Mouse (Mus musculus) embryonic facial prominence, embryonic 10.5 days (tissue): ENCODE data around the gene Slc50a1. TPM values are rescaled to one million over a fixed set of nuclear protein-coding genes. Genes with fewer than 3 reads are reported as not detected.

Experiments
- DNase-seq: peaks from one replicate; pipeline ENCODE4 v3.0.0-alpha.2; 2017; ENCODE audit warnings: low spot score
- H3K27ac ChIP-seq: fragments of 300-500 bp; sonication (generic); replicated peaks from 2 replicates; pipeline ENCODE4 v1.5.1; 2016; ENCODE audit warnings: mild to moderate bottlenecking
- H3K27me3 ChIP-seq: fragments of 300-500 bp; sonication (generic); replicated peaks from 2 replicates; pipeline ENCODE4 v1.6.1; 2016; ENCODE audit warnings: low read depth, mild to moderate bottlenecking; ENCODE audit not compliant: poor library complexity, severe bottlenecking
- H3K36me3 ChIP-seq: fragments of 300-500 bp; sonication (generic); replicated peaks from 2 replicates; pipeline ENCODE4 v1.6.1; 2016; ENCODE audit warnings: mild to moderate bottlenecking, moderate library complexity
- H3K4me1 ChIP-seq: fragments of 300-500 bp; sonication (generic); 2 replicates; pipeline ENCODE4 v1.6.1; 2016
- H3K4me3 ChIP-seq: fragments of 300-500 bp; sonication (generic); 2 replicates; pipeline ENCODE4 v1.5.1; 2016; ENCODE audit warnings: mild to moderate bottlenecking, moderate library complexity
- H3K9me3 ChIP-seq: fragments of 300-500 bp; sonication (generic); 2 replicates; pipeline ENCODE4 v1.6.1; 2016; ENCODE audit warnings: mild to moderate bottlenecking
- WGBS: fragments of 180-500 bp; shearing (Covaris S2); methylation state at CpG from one replicate; pipeline ENCODE4 v1.1.7; 2016; 5-methylcytosine and 5-hydroxymethylcytosine counted together
- polyA plus RNA-seq: library from polyadenylated mRNA; unstranded; fragments of >200 nt; fragmentation: Nextera tagmentation; extraction: Ambion mirVana; gene quantifications from 2 replicates; pipeline ENCODE4 v1.2.1, GENCODE M21; 2016

The Slc50a1 gene
- polyA plus RNA-seq, 1 experiment from 2014 or later = 34.2 TPM

DNA sequence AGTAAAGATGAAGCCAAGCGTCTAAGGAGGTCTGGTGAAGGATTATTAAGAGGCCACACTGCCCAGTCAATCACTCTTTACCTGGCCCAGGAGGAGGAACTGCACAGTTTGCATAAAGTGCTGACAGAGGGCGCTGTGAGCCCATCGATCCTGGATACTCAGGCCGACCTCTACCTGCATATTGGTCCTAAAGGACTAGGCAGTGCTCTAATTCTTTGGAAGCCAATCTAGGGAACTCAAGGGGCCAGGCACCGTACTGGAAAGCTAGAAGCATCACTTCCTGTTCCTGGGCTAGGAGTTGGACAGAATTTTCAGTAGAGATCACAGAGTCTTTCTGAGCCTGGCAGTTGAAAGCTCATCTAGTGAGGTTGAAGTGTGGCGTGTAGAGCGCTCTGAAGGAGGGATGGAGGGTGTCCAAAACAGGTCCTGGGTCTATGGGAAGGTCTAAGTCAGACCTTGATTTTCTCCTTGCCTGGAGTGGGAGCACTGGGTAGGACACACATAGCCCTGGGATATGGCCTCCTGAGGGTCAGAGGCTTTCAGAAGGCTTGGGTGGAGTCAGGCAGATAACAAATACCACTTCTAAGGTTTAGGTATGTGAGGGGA, 19.8 kb downstream of the Slc50a1 start:
- Histone ChIP-seq H3K4me3 (no peak overlapping the region), H3K27me3 (peaks cover 19% of the 10 kb centered on the region), H3K4me1 (peaks cover 49% of the 10 kb centered on the region), H3K36me3 (peaks cover 25% of the 10 kb centered on the region), H3K9me3 (no peaks in the 10 kb centered on the region), H3K27ac (no peak overlapping the region; the same call in 1 of the 2 replicates)
- 18% methylated on average over 7 of the region's 7 CpGs for WGBS
- DNase-seq = peak; percentile 64

DNA sequence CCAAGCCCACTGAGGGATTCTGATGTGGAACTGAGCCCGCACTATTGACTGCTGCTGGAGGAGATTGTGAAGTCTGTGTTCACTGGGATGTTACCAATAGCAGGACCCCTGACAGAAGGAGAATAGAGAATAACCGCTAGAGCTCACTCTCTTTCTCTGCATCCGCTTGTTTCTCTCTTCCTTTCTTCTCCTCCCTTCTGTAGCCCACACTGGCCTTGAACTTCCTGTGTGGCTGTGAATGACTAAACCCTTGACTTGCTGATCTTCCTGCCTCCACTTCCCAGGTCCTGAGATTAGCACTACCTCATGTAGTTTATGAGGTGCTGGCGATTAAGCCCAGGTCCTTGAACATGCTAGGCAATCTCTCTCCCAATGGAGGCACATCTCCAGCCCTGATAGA, 22.9 kb downstream of the Slc50a1 start:
- peaks cover 75% of the 10 kb centered on the region for H3K4me1 ChIP-seq
- WGBS = 92% methylated on average over 4 of the region's 4 CpGs
- peaks cover 36% of the 10 kb centered on the region for H3K27me3 ChIP-seq

DNA sequence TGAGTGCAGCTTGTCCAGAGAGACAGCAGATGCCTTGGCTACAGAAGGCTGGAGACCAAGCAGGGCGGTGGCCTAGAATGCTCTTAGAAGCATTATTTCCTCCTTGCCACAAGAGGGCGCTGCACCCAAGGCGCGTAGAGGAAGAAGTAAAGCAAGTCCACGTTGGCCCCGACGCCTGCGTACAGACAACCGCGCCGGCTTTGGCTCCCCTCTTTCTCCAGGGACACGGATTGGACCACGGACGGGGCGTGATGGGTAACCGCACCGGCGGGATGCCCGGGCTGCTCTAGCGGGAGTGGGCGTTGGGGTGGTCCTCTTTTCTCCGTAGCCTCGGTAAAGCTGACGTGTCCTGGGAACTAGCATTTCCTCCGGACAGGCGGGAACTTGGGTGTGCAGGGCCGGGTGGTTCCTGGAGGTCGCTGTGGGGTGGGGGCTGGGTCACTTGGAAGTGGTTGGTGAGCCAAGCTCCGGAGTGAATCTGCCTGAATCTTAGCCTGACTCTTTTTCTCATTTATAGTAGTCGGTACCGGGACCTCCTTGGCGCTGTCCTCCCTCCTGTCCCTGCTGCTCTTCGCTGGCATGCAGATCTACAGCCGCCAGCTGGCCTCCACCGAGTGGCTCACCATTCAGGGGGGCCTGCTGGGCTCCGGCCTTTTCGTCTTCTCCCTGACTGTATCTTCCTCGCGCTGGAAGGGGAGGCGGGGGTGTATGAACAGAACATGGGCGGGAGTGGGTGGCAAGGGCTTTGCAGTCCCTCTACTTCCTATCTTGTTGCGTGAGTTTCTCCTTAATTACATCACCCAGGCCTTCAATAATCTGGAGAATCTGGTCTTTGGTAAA, 23.9 kb downstream of the Slc50a1 start, which contains the start of gene Trim46:
TSS of gene Trim46 (minus strand) at position 49 of the 840 bp plus-strand sequence.
- Histone ChIP-seq H3K9me3 (no peaks in the 10 kb centered on the region), H3K4me3 (peak within 1 kb of the TSS; percentile 68), H3K4me1 (peaks cover 65% of the 10 kb centered on the region), H3K27me3 (peaks cover 30% of the 10 kb centered on the region), H3K36me3 (peaks cover 29% of the 10 kb centered on the region), H3K27ac (peak within 1 kb of the TSS; percentile 88)
- under 1% methylated on average over 42 of the region's 42 CpGs for WGBS
- DNase-seq = peak; percentile 91

More for the DNA sequence above, 22.9 kb downstream of the Slc50a1 start:
- H3K27ac ChIP-seq = no peak overlapping the region
- no peaks in the 10 kb centered on the region for H3K9me3 ChIP-seq
- DNase-seq = no peak
- H3K36me3 ChIP-seq = peaks cover 25% of the 10 kb centered on the region
- peak overlapping the region; percentile 68 for H3K4me3 ChIP-seq

DNA sequence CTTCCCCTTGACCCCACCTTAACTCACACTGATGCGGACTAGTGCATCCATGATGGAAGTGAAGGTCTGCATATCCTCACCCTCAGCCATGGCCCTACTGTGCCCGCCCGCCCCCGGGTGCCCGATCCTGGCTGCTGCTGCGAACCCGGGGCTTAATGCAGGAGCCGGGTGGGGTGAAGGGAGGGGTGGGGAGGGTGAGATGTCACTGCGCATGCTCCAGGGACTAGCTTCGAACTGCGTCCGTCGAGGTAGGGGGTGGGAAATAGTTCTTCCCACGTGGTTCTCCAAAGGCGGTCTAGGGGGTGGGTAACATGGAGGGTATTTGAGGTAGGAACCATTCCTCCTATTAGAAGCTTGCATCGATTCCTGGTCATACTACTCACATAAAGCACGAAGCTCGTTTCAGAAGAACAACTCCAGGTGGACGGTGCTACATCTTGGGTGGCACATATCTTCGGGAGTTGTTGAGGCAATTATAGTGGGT, 24.6 kb downstream of the Slc50a1 start, which contains the start of gene Krtcap2:
TSS of gene Krtcap2 (plus strand) at position 279 of the 484 bp plus-strand sequence.
- Histone ChIP-seq H3K9me3 (no peaks in the 10 kb centered on the region), H3K4me3 (peak within 1 kb of the TSS; percentile 68), H3K36me3 (peaks cover 29% of the 10 kb centered on the region), H3K27me3 (peaks cover 30% of the 10 kb centered on the region), H3K27ac (peak within 1 kb of the TSS; percentile 88), H3K4me1 (peaks cover 57% of the 10 kb centered on the region)
- 3% methylated on average over 20 of the region's 20 CpGs for WGBS
- peak; percentile 56 for DNase-seq

DNA sequence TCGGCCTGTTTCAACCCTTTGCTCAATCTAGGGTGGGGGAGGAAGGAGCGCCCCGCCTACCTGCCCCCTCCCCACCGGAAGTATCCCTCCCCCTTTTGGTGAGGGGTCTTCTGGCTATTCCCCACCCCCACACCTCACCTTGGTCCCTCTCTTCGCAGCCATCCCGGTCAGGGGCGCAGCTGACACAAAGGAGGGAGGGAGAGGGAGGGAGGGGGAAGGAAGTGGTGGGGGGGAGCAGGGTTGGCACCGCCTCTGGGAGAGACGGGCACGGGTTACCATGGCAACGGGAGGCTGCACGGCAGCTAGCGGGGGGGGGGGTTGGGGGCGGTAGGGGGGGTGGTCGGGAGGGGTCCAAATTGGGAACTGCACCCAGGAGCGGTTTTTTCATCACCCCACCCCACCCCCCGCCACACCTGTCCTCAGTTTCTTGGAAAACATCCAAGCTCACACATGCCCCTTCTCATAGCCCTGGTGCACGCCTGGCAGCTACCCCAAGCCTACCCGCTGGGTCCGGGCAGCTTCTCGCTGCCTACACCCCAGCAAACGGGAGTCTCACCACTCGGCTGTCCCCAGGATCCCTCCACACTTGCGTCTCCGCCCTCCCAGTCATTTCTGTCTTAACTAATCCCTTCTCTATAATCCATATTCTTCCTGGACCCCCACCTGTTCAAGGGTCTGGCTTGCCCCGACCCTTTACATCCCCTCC, 25.2 kb downstream of the Slc50a1 start:
- H3K4me1 ChIP-seq = peaks cover 51% of the 10 kb centered on the region
- 2% methylated on average over 25 of the region's 26 CpGs for WGBS
- peak; percentile 68 for DNase-seq
- H3K27ac ChIP-seq = peak overlapping the region; percentile 88
- no peaks in the 10 kb centered on the region for H3K9me3 ChIP-seq
- peak overlapping the region; percentile 68 for H3K4me3 ChIP-seq
- H3K36me3 ChIP-seq = peaks cover 29% of the 10 kb centered on the region
- H3K27me3 ChIP-seq = peaks cover 30% of the 10 kb centered on the region

DNA sequence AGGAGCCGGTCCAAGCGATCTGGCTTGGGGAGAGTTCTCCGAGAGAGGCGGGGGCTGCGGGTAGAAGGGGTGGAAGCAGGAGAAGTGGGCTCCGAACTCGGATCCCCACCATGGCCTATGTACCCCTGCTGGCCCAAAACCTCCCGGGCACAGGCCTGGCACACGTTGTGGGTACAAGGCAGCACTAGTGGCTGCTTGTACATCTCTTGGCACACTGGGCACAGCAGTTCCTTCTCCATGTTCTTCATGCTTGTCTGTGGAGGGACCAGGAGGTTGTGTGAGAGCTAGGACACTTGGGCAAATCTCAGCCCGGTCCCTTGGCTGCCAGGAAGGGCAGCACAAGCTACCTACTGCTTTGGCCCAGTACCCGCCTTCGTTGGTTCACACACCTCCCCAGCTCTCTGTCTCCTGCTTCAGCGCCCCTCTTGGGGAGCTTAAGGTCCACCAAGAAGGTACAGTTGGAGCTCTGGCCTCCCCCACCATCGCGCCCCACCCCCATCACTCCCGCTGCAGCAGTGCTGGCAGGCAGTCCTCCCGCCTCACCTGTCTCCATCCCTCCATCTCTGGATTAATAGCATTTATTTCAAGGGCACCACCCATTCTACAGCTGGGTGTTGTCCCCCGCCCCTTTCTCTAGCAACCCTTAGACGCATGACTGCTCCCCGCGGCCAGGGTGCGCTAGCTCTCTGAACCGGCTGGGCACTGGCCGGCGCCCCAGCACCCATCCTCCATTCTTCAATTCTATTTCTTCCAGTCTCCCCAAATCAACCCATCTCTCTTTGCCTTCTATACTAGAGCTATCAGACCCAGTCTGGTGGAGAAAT, 26.0 kb downstream of the Slc50a1 start:
- Histone ChIP-seq H3K27me3 (peaks cover 30% of the 10 kb centered on the region), H3K36me3 (peaks cover 25% of the 10 kb centered on the region), H3K27ac (peak overlapping the region; percentile 88), H3K4me3 (peak overlapping the region; percentile 68), H3K9me3 (no peaks in the 10 kb centered on the region), H3K4me1 (peaks cover 44% of the 10 kb centered on the region)
- peak; percentile 49 for DNase-seq
- 12% methylated on average over 25 of the region's 25 CpGs for WGBS

DNA sequence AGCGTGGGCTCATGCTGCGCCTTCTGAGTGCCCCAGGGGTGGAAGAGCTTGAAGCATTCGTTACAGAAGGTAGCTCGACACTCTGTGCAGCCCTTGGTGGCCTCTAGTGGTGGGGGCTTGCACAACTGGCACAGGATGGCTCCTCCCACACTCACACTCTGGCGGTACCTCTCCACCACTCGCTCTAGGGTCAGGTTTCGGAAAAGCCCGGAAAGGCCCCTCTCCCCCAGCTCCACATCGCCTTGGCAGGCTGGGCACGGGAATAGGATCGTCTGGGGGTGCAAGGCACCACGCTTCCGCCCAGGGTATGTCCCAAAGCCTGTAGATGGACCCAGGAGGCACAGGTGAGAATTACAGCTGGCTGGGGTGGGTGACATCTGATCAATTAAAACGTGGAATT, 26.8 kb downstream of the Slc50a1 start:
- Histone ChIP-seq H3K4me3 (peak overlapping the region; percentile 68), H3K27ac (peak overlapping the region; percentile 48; the same call in 1 of the 2 replicates), H3K4me1 (peaks cover 45% of the 10 kb centered on the region), H3K9me3 (no peaks in the 10 kb centered on the region), H3K27me3 (peaks cover 30% of the 10 kb centered on the region), H3K36me3 (peaks cover 25% of the 10 kb centered on the region)
- DNase-seq = peak; percentile 76
- WGBS = 7% methylated on average over 14 of the region's 14 CpGs

DNA sequence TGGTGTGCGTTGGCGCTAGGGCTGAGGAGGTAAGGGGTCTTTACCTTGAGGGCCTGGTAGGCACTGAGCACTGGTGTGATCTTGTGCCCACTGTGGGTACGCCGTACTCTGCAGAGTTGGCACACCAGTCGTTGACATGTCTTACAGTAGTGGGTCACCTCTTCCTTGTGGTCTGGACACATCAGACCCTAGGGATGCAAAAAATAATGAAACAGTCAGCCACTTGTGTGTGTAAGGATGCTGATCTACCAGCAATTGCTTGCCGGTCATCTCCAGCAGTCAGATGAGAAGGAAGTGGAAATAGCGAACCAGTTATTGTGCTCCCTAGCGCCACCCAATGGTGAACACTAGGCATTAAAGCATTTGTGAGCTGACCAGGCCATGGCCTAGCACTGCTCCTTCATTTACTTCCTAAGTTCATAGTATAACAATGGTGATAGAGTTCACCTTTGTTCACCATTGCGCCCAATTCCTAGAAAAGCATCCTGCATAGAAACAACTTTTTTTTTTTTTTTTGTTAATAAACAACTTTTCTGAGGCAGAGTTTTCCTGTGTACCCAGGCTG, 28.0 kb downstream of the Slc50a1 start:
- peaks cover 44% of the 10 kb centered on the region for H3K4me1 ChIP-seq
- 76% methylated on average over 9 of the region's 9 CpGs for WGBS

DNA sequence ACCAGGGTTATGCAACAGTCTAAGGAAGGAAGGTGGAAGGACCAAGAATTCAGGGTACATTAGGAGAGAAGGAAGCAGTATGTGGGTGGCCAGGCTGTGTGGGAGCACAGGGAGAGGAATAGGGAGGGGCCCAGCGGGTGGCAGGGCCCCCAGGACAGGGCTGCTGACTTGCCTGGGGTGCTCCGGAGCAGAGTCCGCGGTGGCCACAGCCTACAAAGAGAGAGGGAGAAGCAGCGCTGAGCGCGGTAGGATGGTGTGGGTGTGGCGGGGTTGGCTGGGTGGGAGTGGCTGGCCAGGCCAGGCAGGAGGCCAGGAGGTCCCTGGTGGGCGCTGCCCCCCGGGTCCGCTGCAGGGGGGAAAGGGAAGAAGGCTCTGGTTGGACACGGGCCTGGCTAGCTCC, 31.9 kb downstream of the Slc50a1 start:
- Histone ChIP-seq H3K27ac (0 out of 2 replicates have a peak overlapping the region, but pooled peaks have one; percentile 10), H3K36me3 (peaks cover 45% of the 10 kb centered on the region)

More for the DNA sequence above, 28.0 kb downstream of the Slc50a1 start:
- H3K36me3 ChIP-seq = peaks cover 25% of the 10 kb centered on the region
- no peaks in the 10 kb centered on the region for H3K9me3 ChIP-seq
- no peak overlapping the region for H3K27ac ChIP-seq
- no peak overlapping the region for H3K4me3 ChIP-seq
- H3K27me3 ChIP-seq = peaks cover 30% of the 10 kb centered on the region
- peak; percentile 51 for DNase-seq

DNA sequence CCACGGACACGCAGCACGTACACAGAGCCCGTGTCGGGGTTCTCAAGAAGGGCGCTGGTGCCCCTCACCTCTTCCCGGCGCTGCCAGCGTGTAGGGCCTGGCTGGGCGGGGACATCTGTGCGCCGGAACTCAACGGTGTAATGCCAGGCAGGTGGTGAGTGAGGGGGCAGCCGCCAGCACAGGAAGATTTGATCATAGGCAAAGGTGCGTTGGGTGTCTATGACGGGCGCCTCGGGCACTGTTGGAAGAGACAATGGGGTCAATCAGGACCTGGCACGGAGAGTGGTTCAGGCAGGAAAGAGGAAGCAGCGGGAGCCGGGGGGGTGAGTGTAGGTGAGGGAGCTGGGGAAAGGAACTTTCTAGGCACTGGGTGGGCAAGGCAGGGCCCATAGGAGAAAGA, 32.7 kb downstream of the Slc50a1 start:
- Histone ChIP-seq H3K4me3 (no peak overlapping the region), H3K36me3 (peaks cover 45% of the 10 kb centered on the region), H3K9me3 (no peaks in the 10 kb centered on the region), H3K27me3 (peaks cover 20% of the 10 kb centered on the region), H3K4me1 (peaks cover 11% of the 10 kb centered on the region), H3K27ac (no peak overlapping the region)
- WGBS = 91% methylated on average over 21 of the region's 21 CpGs
- no peak for DNase-seq

More for the DNA sequence above, 31.9 kb downstream of the Slc50a1 start:
- DNase-seq = no peak
- Histone ChIP-seq H3K27me3 (peaks cover 20% of the 10 kb centered on the region), H3K4me1 (peaks cover 10% of the 10 kb centered on the region), H3K4me3 (no peak overlapping the region), H3K9me3 (no peaks in the 10 kb centered on the region)
- WGBS = 80% methylated on average over 12 of the region's 12 CpGs

DNA sequence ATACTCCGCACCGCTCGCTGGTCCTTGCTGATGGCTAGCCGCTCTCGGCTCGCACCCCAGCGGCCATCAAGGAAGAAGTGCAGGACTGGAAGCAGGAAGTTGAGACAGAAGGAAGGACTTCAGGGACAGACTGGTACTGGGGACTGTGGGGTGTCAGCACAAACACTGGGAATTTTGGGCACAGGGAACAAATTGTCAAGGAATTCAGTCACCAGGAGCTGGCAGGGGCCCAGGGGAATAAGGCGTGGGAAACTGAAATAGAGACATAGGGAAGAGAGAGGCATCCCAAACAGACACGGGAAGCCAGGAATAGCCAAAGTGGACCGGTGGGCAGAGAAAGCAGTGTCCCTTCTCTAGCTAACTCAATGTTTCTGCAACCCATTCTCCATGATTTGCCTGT, 33.9 kb downstream of the Slc50a1 start:
- DNase-seq = no peak
- peaks cover 29% of the 10 kb centered on the region for H3K27me3 ChIP-seq
- no peak overlapping the region for H3K4me3 ChIP-seq
- H3K9me3 ChIP-seq = no peaks in the 10 kb centered on the region
- H3K36me3 ChIP-seq = peaks cover 40% of the 10 kb centered on the region
- 91% methylated on average over 10 of the region's 10 CpGs for WGBS
- H3K4me1 ChIP-seq = peaks cover 21% of the 10 kb centered on the region
- H3K27ac ChIP-seq = no peak overlapping the region
